Mouse (Mus musculus) myocyte (in vitro differentiated cells): ENCODE results near the gene Ptprm.
A peak's percentile ranks its signal among the peaks of the same experiment; 100 is the strongest.

Experiments
- E2F4 ChIP-seq: IDR thresholded peaks from one replicate; pipeline ENCODE4 v1.6.1; 2011; ENCODE audit warnings: mild to moderate bottlenecking, control low read depth, moderate library complexity; ENCODE audit not compliant: insufficient read depth
- MAX ChIP-seq: IDR thresholded peaks from one replicate; pipeline ENCODE4 v1.6.1; 2011; ENCODE audit warnings: low read depth, mild to moderate bottlenecking, control low read depth
- MYOD1 ChIP-seq, 3 experiments: IDR thresholded peaks; one replicate each; pipeline ENCODE4 v1.6.1; 2011; ENCODE audit warnings: control low read depth in 2 of 3, low read depth in 2 of 3, mild to moderate bottlenecking in 2 of 3, moderate library complexity in 1 of 3; ENCODE audit not compliant: insufficient read length in 2 of 3, control insufficient read depth in 1 of 3
- POLR2A ChIP-seq: IDR thresholded peaks from one replicate; pipeline ENCODE4 v1.6.1; 2011; ENCODE audit warnings: low read depth, mild to moderate bottlenecking, control low read depth, moderate library complexity; ENCODE audit not compliant: insufficient read length
- TCF12 ChIP-seq: IDR thresholded peaks from one replicate; pipeline ENCODE4 v1.6.1; 2011; ENCODE audit warnings: mild to moderate bottlenecking, control low read depth; ENCODE audit not compliant: poor library complexity, insufficient read depth, severe bottlenecking
- USF1 ChIP-seq: IDR thresholded peaks from one replicate; pipeline ENCODE4 v1.6.1; 2011; ENCODE audit warnings: low read depth, mild to moderate bottlenecking, control low read depth, moderate library complexity

- TF ChIP-seq POLR2A, result no peak
- TF ChIP-seq MYOD1 (IDR thresholded peaks at IDR 0.05; ENCODE audit: control insufficient read depth in 1 of 3, insufficient read length in 2 of 3, low read depth in 2 of 3), result peak in 1 of 3 experiments; percentile 47
- no peak for TF ChIP-seq USF1
- no peak for TF ChIP-seq MAX
- no peak for TF ChIP-seq E2F4
- TF ChIP-seq TCF12, result no peak
These were observed 235.4 kb downstream of the Ptprm start for GRCm38 (mm10) chr17:67118676-67119340.
